Mouse (Mus musculus): Measurements from ENCODE around the gene Il27ra.
"Not testable (repeated sequence)": the region's sequence is repeated elsewhere in the genome, so short reads cannot be mapped to it uniquely, and the experiment has no call there.

Gene Il27ra

DNA sequence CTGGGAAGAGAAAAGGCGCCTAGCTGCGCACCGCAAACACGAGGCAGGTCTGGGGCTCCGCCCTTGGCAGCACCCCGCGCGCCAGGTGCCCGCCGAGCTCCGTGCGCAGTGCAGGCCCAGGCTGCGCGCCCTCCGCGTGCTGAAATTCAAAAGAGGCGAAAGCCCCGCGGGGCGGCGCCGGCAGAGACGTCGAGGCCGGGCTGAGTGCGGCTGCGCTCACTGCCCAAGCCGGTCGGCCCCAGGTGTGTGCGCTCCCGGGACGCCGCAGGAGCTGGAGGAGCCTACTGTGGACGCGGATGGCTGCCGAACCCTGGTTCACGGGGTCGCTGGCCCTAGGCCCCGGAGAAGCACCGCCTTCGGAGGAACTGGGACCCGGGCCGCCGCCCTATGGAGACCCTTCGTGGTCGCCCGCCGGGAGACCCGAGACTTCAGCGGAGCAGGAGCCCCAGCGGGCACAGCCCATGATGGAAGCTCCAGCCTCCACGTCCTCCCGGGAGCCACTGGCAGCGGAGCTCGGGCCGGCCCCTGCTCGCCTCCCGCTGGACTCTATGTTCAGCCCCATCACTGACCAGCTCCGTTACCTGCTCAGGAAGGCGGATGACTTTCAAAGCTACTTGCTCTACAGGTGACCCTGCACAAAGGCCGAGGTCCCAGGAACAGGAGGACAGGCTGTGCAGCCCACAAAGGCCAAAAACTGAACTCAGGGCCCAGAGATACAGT, 40.9 kb downstream of the Il27ra start, which contains the start of gene 1700067K01Rik:
Gene 1700067K01Rik (plus strand): TSS at position 222 of the 720 bp plus-strand sequence.
- in situ Hi-C loops (cut with MboI; ENCODE audit: low pct_unique_long_range_greater_than_20kb in 1 of 2, low sequenced_read_pairs in 2 of 2, unreplicated experiment in 1 of 2): no loop called here

- in situ Hi-C loops (cut with MboI; ENCODE audit: low pct_unique_long_range_greater_than_20kb in 1 of 2, low sequenced_read_pairs in 2 of 2, unreplicated experiment in 1 of 2): no loop called here
These were observed 42.6 kb downstream of the Il27ra start for GRCm38 (mm10) chr8:83999825-84000224.

- in situ Hi-C loops (cut with MboI; ENCODE audit: low pct_unique_long_range_greater_than_20kb in 1 of 2, low sequenced_read_pairs in 2 of 2, unreplicated experiment in 1 of 2): no loop called here
These were observed 43.2 kb downstream of the Il27ra start for GRCm38 (mm10) chr8:83999057-83999705.

GRCm38 (mm10) chr8:83998231-83999056, 43.9 kb downstream of the Il27ra start:
- in situ Hi-C loops (cut with MboI; ENCODE audit: low pct_unique_long_range_greater_than_20kb in 1 of 2, low sequenced_read_pairs in 2 of 2, unreplicated experiment in 1 of 2): no loop called here

- in situ Hi-C loops (cut with MboI; ENCODE audit: low pct_unique_long_range_greater_than_20kb in 1 of 2, low sequenced_read_pairs in 2 of 2, unreplicated experiment in 1 of 2): no loop called here
These were observed 44.8 kb downstream of the Il27ra start, which contains the start of gene Samd1 for GRCm38 (mm10) chr8:83997511-83998141. Samd1 (plus strand) TSS chr8:83997672.

DNA sequence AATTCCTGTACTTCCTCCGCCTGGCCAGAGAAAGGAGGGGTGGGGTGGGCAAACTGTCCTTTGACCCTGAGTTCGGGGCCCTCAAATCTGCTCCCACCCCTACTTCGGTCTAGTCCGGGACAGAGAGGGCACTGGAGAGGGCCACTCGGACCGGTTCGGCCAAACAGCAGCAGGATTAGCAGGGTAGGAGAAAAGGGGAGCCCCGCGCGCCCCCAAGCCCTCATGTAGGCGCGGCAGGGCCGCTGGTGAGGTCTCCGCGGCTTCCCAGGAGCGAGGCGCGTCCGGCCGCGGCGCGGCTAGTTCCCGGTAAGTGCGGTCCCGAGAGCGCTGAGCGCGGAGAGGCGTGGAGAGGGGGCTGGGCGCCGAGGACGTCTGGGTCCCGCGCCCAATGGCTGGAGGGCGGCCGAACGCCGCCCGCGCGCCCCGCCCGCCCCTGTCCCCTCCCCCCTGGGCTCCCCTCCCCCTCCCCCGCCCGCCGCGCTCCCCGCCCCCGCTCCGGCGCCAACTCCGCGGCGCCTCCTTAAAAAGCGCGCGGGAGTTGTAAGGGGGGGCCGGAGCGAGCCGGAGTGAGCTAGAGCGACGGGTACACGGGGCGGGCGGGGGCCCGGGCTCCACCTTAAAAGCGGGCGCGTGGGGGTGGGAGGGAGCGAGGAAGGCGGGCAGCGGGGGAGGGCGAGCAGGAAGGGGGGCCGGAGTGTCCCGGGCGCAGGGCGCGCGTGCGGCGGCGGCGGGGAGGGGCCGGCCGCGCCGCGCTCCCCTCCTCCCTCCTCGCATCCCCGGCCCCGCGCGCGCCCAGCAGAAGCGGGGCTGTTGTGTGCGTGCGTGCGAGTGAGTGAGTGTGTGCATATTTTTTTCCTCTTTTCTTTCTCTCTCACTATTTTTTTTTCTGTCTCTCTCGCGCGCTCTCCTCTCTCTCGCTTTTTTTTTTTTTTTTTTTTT, 45.6 kb downstream of the Il27ra start:
- in situ Hi-C loops (cut with MboI; ENCODE audit: low pct_unique_long_range_greater_than_20kb in 1 of 2, low sequenced_read_pairs in 2 of 2, unreplicated experiment in 1 of 2): no loop called here

DNA sequence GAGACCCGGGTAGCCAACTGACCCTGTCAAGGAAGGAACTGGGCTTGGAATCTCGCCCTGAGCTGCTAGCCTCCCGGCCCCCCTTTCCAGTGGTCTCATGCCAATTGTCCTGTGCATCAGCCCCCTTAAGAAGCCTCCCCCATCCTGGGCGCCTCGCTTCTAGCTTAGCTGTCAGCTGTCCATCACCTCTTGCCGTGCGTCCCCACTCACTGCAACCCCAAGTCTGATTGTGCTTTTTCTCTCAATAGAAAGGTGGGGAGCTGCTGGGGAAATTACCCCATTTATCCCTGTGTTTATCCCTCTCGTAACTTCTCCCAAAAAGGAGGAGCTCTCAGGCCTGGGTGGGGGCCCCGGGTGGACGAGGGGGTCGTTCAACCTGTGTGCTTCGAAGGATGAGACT, 46.4 kb downstream of the Il27ra start:
- in situ Hi-C loops (cut with MboI; ENCODE audit: low pct_unique_long_range_greater_than_20kb in 1 of 2, low sequenced_read_pairs in 2 of 2, unreplicated experiment in 1 of 2): no loop called here

- in situ Hi-C loops (cut with MboI; ENCODE audit: low pct_unique_long_range_greater_than_20kb in 1 of 2, low sequenced_read_pairs in 2 of 2, unreplicated experiment in 1 of 2): no loop called here
These were observed 48.4 kb downstream of the Il27ra start for GRCm38 (mm10) chr8:83994030-83994429.

GRCm38 (mm10) chr8:83992488-83992887, 49.9 kb downstream of the Il27ra start:
- in situ Hi-C loops (cut with MboI; ENCODE audit: low pct_unique_long_range_greater_than_20kb in 1 of 2, low sequenced_read_pairs in 2 of 2, unreplicated experiment in 1 of 2): no loop called here

GRCm38 (mm10) chr8:83990170-83990569, 52.2 kb downstream of the Il27ra start:
- in situ Hi-C loops (cut with MboI; ENCODE audit: low pct_unique_long_range_greater_than_20kb in 1 of 2, low sequenced_read_pairs in 2 of 2, unreplicated experiment in 1 of 2): no loop called here

GRCm38 (mm10) chr8:83989243-83989642, 53.1 kb downstream of the Il27ra start:
- in situ Hi-C loops (cut with MboI; ENCODE audit: low pct_unique_long_range_greater_than_20kb in 1 of 2, low sequenced_read_pairs in 2 of 2, unreplicated experiment in 1 of 2): no loop called here

DNA sequence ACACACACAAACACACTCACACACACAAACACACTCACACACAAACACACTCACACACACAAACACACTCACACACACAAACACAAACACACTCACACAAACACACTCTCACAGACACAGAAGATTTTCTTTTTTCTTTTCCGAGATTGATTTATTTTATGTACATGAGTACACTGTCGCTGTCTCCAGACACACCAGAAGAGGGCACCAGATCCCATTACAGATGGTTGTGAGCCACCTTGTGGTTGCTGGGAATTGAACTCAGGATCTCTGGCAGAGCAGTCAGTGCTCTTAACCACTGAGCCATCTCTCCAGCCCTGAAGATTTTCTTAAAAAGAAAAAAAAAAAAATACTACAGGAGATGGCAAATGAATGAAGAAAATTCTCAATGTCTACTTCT, 59.2 kb downstream of the Il27ra start:
- in situ Hi-C loops (cut with MboI; ENCODE audit: low pct_unique_long_range_greater_than_20kb in 1 of 2, low sequenced_read_pairs in 2 of 2, unreplicated experiment in 1 of 2): not testable (repeated sequence)

DNA sequence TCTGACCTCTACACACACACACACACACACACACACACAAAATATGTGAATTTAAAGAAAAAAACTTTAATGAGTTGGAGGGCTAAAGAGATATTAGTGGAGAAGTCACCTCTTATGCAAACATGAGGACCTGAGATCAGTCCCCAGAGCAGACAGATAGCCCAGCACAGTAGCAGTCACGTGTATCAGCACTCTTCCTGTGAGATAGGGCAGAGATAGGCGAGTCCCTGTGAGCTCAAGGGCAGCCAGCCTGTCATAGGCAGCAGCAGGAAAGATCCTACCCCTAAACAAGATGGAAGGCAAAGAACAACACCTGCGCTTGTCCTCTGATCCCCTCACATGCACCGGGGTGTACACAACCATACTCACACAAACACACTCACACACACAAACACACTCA, 59.9 kb downstream of the Il27ra start:
- in situ Hi-C loops (cut with MboI; ENCODE audit: low pct_unique_long_range_greater_than_20kb in 1 of 2, low sequenced_read_pairs in 2 of 2, unreplicated experiment in 1 of 2): no loop called here

DNA sequence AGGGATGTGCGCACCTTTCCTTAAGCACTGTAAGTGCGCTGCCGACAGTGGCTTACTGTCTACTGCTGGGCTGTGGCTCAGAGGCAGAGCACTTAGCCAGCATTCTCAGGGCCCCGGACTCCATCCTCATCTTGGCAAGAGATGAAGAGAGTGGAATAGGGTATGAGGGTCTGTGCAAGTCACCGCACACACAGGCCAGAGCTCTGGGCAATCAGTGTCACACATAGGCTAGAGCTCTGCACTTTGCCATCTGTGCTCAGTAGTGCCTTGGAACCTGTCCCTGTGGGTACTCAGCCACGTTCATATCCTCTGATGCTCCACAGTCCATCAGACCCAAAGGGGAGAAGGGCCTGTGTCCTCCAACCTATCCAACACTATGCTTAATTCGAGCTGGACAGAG, 60.9 kb downstream of the Il27ra start:
- in situ Hi-C loops (cut with MboI; ENCODE audit: low pct_unique_long_range_greater_than_20kb in 1 of 2, low sequenced_read_pairs in 2 of 2, unreplicated experiment in 1 of 2): no loop called here

DNA sequence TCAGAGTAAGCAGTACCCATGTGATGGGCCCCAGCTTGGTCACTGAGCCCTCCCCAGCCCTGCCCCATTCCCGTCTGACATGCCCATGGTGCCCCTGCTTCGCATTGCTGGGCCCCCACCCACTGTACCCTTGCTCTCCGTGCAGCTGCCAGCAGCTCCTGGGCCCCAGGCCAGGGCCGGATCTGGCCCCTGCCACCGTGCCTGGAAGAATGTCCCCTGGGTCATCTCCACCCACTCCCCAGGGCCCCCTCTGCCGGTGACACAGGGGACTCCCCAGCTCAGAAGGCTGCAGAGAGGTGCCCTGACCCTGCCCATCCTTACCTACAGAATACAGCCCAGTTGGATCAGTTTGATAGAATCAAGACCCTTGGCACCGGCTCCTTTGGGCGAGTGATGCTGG, 61.5 kb downstream of the Il27ra start:
- in situ Hi-C loops (cut with MboI; ENCODE audit: low pct_unique_long_range_greater_than_20kb in 1 of 2, low sequenced_read_pairs in 2 of 2, unreplicated experiment in 1 of 2): no loop called here
